Mouse (Mus musculus): ENCODE results near the gene Atpif1. TPM values are rescaled to one million over a fixed set of nuclear protein-coding genes. Genes with fewer than 3 reads are reported as not detected.

The Atpif1 gene
- polyA plus RNA-seq, 1 experiment from 2014 or later: 2,000 TPM

DNA sequence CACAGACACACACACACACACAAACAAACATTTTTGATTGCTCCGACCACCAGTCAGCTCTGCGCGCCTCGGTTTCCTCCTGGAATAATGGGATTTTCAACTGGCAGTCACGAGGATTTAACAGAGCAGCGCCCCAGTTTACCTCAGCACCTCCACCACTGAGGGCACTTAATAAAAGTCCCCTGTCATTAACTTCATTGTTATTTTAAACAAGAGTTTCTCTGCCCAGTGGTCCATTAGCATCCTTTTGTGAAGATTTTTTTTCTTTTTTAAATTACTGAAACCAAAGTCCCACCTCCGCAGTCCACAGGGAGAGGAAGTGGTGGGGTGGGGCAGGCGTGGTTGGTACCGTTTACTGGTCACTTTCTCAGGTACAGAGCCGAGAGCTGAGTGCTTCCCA lies 27.7 kb downstream of the Atpif1 start:
- Histone ChIP-seq H3K4me2 (peak overlapping the region; percentile 49), H3K36me3 (peaks cover 8% of the 10 kb centered on the region), H3K9ac (0 out of 2 replicates have a peak overlapping the region, but pooled peaks have one; percentile 48), H3K4me3 (no peak overlapping the region), H3K4me1 (peaks cover 83% of the 10 kb centered on the region), H3K9me3 (replicated peaks) (no peaks in the 10 kb centered on the region), H3K27ac (peak overlapping the region; percentile 75), H3K27me3 (replicated peaks) (no peaks in the 10 kb centered on the region)
- 50% methylated on average over 10 of the region's 10 CpGs for WGBS (ENCODE audit: insufficient replicate concordance)
- ATAC-seq: no peak

DNA sequence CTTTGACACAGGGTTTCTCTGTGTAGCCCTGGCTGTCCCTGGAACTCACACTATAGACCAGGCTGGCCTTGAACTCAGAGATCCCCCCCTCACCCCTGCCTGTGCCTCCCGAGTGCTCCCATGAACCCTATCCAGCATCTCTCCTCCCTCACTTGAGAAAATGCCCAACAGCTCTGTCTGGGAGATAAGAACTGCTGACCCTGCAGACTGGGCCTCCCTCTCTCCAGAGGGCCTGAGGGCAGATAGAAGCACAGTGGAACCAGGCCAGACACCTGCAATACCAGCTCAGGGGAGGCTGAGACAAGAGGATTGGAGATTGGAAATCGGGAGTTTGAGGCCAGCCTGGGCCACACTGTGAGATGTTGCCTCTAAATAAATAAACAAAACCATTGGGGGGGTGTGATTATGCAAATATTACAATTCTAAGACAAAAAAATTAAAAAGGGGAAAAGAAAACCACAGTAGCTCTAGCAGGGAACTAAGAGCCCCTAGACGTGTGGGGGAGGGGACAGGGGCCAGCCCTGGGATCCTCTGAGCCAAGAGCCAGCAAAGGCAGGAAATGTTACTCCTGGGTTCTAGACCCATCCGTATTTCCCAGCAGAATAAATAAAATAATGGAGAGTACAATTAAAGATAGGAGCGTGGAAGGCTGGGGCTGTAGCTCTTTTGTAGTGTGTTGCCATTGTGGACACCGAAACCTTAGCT lies 28.3 kb downstream of the Atpif1 start:
- Histone ChIP-seq H3K4me3 (no peak overlapping the region), H3K27ac (peak overlapping the region; percentile 75), H3K4me1 (peaks cover 79% of the 10 kb centered on the region), H3K27me3 (replicated peaks) (no peaks in the 10 kb centered on the region), H3K9ac (peak overlapping the region; percentile 48; the same call in 1 of the 2 replicates), H3K36me3 (peaks cover 12% of the 10 kb centered on the region), H3K9me3 (replicated peaks) (no peaks in the 10 kb centered on the region), H3K4me2 (peak overlapping the region; percentile 49)
- WGBS (ENCODE audit: insufficient replicate concordance): 43% methylated on average over 6 of the region's 6 CpGs
- peak; percentile 67 for ATAC-seq

DNA sequence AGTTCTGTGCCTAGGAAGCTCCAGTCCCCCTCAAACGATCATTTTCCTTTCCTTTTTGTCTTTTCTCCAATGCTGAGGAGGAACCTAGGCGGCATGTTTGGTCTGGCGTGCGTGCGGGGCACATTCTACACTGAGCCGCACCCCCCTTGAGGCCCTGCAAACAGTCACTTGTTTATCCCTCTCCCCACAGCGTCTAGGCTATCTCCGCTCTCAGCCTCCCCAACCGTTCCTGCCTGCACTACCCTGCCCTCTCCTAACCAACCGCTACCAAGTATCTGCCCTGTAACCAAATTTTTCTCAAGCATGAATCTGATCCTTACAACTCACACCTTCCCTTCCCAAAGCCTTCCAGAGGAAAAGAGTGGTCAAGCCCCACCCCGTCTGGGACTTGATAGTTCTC lies 30.1 kb downstream of the Atpif1 start:
- peak; percentile 84 for ATAC-seq
- Histone ChIP-seq H3K4me1 (peaks cover 72% of the 10 kb centered on the region), H3K9me3 (replicated peaks) (no peaks in the 10 kb centered on the region), H3K9ac (peak overlapping the region; percentile 1; the same call in 1 of the 2 replicates), H3K27me3 (replicated peaks) (no peaks in the 10 kb centered on the region), H3K4me2 (peak overlapping the region; percentile 40), H3K36me3 (peaks cover 28% of the 10 kb centered on the region), H3K4me3 (0 out of 2 replicates have a peak overlapping the region, but pooled peaks have one; percentile 12), H3K27ac (peak overlapping the region; percentile 63)
- WGBS (ENCODE audit: insufficient replicate concordance): 27% methylated on average over 11 of the region's 11 CpGs

DNA sequence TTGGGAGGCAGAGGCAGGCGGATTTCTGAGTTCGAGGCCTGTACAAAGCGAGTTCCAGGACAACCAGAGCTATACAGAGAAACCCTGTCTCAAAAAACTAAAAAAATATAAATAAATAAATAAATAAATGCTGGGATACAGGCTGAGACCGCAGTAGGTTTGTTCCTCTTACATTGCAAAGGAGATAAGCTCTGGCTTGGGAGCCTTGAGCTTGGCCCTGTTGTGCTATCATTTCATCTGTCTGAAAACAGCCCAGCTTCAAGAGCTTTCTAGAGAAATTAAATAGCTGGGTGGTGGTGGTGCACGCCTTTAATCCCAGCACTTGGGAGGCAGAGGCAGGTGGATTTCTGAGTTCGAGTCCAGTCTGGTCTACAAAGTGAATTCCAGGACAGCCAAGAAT lies 31.8 kb downstream of the Atpif1 start:
- Histone ChIP-seq H3K36me3 (peaks cover 45% of the 10 kb centered on the region), H3K9me3 (replicated peaks) (no peaks in the 10 kb centered on the region), H3K9ac (no peak overlapping the region), H3K4me2 (no peak overlapping the region), H3K4me3 (no peak overlapping the region), H3K27me3 (replicated peaks) (no peaks in the 10 kb centered on the region), H3K27ac (no peak overlapping the region), H3K4me1 (peaks cover 55% of the 10 kb centered on the region)
- ATAC-seq: no peak
- WGBS (ENCODE audit: insufficient replicate concordance): 73% methylated on average over 6 of the region's 6 CpGs

DNA sequence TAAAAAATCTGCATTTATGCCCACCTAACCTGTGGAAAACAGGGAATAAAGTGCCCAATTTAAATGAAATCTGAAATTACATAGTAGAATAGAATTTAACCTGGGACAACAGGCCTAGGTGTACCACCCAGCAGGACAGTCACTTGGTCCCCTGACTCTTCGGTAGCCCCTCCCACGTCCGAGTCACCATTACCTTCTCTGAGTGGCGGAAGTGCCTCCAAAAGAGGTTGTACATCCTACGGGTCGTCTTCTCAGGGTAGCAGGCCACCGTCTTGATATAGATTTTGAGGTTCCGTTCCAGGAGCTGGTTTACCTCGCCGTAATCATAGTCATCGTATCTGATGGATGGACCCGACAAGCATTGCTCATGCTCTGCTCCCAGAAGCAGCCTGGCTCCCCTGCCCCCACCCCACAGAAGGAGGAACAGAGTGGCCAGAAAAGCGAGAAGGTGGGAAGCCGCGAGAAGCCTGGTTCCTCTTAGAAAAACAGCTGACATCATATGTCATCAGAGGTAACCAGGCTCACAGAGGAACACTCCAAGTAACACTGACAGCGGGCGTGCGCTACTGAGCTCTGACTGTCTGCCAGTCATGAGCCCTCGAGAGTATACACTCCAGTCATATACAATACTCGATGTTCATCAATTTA lies 39.1 kb downstream of the Atpif1 start:
- 64% methylated on average over 20 of the region's 20 CpGs for WGBS (ENCODE audit: insufficient replicate concordance)
- H3K27ac ChIP-seq: no peak overlapping the region
- H3K9ac ChIP-seq: no peak overlapping the region
- ATAC-seq: no peak
- no peaks in the 10 kb centered on the region for H3K9me3 ChIP-seq (replicated peaks)
- peaks cover 72% of the 10 kb centered on the region for H3K36me3 ChIP-seq
- no peak overlapping the region for H3K4me2 ChIP-seq
- H3K4me3 ChIP-seq: no peak overlapping the region
- H3K27me3 ChIP-seq (replicated peaks): no peaks in the 10 kb centered on the region
- H3K4me1 ChIP-seq: peaks cover 23% of the 10 kb centered on the region

DNA sequence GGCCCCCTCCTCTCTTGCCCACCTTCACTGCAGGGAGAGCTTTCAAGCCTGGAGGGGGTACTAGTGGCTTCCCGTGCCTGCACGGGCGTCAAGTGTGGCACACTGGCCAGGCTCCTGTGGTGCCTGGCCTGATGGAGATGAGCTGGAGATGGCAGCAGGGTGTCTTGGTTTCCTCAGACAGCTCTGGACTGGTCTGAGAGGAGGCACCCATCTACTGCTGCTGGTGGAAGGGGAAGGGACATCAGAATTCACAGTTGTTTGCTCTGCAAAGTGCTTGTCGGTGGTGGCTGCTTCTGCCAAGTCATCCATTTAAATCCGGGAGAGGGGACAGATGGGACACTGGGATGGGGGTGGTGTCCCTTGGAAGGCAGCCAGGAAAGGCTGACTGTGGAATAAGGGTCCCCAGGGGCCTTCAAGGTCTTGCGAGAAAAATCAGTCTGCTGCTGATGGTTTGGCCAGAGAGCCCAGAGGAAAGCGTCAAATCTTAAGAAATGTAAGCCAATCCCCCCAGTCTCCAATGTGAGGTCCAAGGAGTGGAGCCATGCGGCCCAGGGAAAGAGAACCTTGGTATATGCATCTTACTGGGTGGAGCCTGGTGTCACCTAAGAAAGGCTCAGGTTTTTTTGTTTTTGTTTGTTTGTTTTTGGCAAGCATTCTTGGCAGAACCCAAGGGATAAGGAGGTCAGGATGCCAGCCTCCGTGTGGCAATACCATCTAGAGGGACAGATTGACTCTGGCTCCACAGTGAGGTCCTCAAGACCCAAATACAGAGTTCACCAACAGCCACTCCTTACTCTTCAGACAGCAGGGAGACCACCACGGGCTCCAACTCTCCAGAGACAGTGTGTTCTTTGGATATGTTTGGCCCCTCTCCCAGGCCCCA lies 41.0 kb downstream of the Atpif1 start:
- Histone ChIP-seq H3K4me1 (peaks cover 17% of the 10 kb centered on the region), H3K36me3 (peaks cover 53% of the 10 kb centered on the region), H3K9me3 (replicated peaks) (no peaks in the 10 kb centered on the region), H3K4me2 (no peak overlapping the region), H3K9ac (no peak overlapping the region), H3K27me3 (replicated peaks) (no peaks in the 10 kb centered on the region), H3K4me3 (no peak overlapping the region), H3K27ac (peak overlapping the region; percentile 3)
- 67% methylated on average over 10 of the region's 10 CpGs for WGBS (ENCODE audit: insufficient replicate concordance)
- peak; percentile 50; the same call in 1 of the 2 replicates for ATAC-seq

DNA sequence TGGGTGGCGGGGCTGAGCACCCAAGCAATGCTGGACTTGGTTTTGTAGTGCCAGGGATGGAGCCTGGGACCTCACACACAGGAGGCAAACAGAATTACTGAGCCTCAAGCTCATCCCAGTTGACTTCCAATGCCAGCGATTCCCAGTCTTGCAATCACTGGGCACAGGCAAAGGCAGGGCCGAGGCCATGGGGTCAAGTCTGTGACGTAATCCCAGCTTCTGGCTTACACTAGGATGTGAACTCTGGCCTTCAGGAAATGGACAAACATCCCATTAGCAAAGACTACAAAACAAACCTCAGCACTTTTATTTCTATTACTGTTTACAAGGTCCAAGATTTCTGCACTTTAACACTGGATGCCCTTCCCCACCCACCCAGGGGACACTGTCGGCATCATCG lies 41.7 kb downstream of the Atpif1 start:
- 72% methylated on average over 6 of the region's 6 CpGs for WGBS (ENCODE audit: insufficient replicate concordance)
- Histone ChIP-seq H3K9me3 (replicated peaks) (no peaks in the 10 kb centered on the region), H3K27me3 (replicated peaks) (no peaks in the 10 kb centered on the region), H3K4me1 (peaks cover 17% of the 10 kb centered on the region), H3K4me2 (no peak overlapping the region), H3K27ac (peak overlapping the region; percentile 3; the same call in 1 of the 2 replicates), H3K36me3 (peaks cover 46% of the 10 kb centered on the region), H3K9ac (no peak overlapping the region), H3K4me3 (no peak overlapping the region)
- peak; percentile 50 for ATAC-seq

DNA sequence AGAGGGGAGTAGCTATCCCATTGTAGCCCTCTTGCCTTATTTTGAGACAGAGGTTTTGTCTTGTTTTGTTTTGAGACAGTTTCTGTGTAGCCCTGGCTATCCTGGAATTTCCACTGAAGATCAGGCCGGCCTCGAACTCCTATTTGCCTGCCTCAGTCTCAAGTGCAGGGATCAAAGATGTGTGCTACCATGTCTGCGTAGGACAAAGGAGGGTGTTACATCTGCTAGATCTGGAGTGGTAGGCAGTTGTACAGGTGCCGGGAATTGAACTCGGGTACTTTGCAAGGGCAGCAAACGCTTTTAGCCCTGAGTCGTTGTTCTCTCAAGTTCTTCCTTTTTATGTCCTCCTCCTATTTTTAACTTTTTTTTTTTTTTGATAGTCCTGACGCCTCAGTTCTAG lies 42.4 kb downstream of the Atpif1 start:
- peaks cover 17% of the 10 kb centered on the region for H3K4me1 ChIP-seq
- H3K27me3 ChIP-seq (replicated peaks): no peaks in the 10 kb centered on the region
- H3K27ac ChIP-seq: no peak overlapping the region
- H3K4me3 ChIP-seq: no peak overlapping the region
- no peak overlapping the region for H3K9ac ChIP-seq
- ATAC-seq: no peak
- peaks cover 39% of the 10 kb centered on the region for H3K36me3 ChIP-seq
- H3K9me3 ChIP-seq (replicated peaks): no peaks in the 10 kb centered on the region
- WGBS (ENCODE audit: insufficient replicate concordance): 79% methylated on average over 8 of the region's 8 CpGs
- H3K4me2 ChIP-seq: no peak overlapping the region

DNA sequence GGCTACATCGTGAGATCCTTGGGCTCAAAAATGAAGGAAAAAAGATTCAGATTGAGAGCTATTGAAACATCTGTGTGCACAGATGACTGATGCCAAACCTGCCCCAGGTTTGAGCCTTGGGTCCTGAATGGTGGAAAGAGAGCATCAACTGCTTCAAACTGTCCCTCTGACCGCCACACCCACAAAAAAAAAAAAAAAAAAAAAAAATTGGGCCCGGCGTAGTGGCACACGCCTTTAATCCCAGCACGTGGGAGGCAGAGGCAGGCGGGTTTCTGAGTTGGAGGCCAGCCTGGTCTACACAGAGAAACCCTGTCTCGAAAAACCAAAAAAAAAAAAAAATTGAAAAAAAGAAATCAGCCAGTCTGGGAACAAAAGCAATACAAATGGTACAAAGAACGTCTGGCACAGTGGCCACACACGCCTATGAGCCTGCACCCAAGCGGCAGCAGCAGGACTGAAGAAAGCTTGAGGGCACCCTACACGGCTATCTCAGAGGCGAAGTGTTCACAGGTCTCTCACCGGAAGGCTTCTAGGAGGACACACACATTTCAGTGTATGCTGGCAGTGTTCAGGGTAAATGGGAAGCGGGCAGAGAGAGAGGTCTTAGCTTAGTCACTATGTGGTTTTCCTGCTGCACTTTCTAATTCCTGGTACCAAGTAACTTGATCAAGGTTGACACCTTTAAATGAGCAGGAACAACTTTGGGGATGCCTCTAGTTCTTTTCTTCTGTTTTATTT lies 43.0 kb downstream of the Atpif1 start:
- Histone ChIP-seq H3K4me3 (no peak overlapping the region), H3K9ac (no peak overlapping the region), H3K9me3 (replicated peaks) (no peaks in the 10 kb centered on the region), H3K27me3 (replicated peaks) (no peaks in the 10 kb centered on the region), H3K4me1 (peaks cover 17% of the 10 kb centered on the region), H3K27ac (no peak overlapping the region), H3K4me2 (no peak overlapping the region), H3K36me3 (peaks cover 33% of the 10 kb centered on the region)
- WGBS (ENCODE audit: insufficient replicate concordance): 61% methylated on average over 15 of the region's 15 CpGs
- ATAC-seq: no peak

DNA sequence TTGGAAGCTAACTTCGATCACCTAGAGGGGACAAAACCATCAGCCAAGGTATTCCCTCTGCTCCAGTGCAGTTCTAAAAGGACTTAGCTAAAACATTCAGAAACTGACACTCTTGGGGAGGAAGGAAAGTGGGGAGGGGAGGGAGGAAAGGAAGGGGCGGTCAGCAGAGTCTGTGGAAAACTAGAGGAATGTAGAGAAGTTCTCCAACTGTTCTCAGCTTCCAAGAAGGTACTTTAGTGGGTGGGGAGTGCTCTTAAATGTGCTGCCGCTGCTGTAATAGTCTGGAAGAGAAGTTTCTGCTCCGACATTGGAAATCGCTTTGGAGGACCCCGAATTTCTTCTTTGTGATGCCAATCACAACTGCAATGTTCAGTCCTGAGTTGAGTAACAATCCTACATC lies 44.5 kb downstream of the Atpif1 start:
- WGBS (ENCODE audit: insufficient replicate concordance): 83% methylated on average over 6 of the region's 6 CpGs
- H3K4me2 ChIP-seq: no peak overlapping the region
- no peaks in the 10 kb centered on the region for H3K27me3 ChIP-seq (replicated peaks)
- no peak overlapping the region for H3K27ac ChIP-seq
- H3K4me3 ChIP-seq: no peak overlapping the region
- H3K4me1 ChIP-seq: peaks cover 17% of the 10 kb centered on the region
- peaks cover 20% of the 10 kb centered on the region for H3K36me3 ChIP-seq
- H3K9me3 ChIP-seq (replicated peaks): no peaks in the 10 kb centered on the region
- ATAC-seq: no peak
- no peak overlapping the region for H3K9ac ChIP-seq

DNA sequence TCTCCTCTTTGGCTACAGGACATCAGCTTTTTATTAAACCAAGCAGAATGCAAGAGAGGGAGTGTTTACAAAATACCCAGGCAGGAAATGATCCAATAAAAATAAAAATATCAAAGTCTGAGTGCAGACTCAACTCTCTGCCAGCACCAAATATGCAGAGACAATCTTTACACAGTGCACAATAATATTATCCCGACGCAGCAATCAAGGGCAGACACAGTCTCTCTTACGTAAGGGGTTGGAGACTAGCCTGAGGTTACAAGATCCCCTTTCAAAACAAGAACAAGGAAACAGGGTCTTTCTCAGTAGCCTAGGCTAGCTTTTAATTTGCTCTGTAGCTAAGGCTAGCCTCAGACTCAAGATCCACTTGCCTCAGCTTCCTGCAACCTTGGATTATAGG lies 44.9 kb downstream of the Atpif1 start:
- Histone ChIP-seq H3K36me3 (peaks cover 15% of the 10 kb centered on the region), H3K4me1 (peaks cover 17% of the 10 kb centered on the region), H3K9ac (no peak overlapping the region), H3K4me3 (no peak overlapping the region), H3K4me2 (no peak overlapping the region), H3K27ac (no peak overlapping the region), H3K27me3 (replicated peaks) (no peaks in the 10 kb centered on the region), H3K9me3 (replicated peaks) (no peaks in the 10 kb centered on the region)
- WGBS (ENCODE audit: insufficient replicate concordance): 86% methylated on average over 3 of the region's 3 CpGs
- ATAC-seq: no peak

Measured in liver, embryonic 12.5 days (tissue).